Mouse (Mus musculus) lung, postnatal 14 days (tissue): ENCODE results near the gene Mboat2.

Experiments
- DNase-seq: peaks from one replicate; pipeline ENCODE4 v3.0.0; 2021

Mboat2 gene

DNA sequence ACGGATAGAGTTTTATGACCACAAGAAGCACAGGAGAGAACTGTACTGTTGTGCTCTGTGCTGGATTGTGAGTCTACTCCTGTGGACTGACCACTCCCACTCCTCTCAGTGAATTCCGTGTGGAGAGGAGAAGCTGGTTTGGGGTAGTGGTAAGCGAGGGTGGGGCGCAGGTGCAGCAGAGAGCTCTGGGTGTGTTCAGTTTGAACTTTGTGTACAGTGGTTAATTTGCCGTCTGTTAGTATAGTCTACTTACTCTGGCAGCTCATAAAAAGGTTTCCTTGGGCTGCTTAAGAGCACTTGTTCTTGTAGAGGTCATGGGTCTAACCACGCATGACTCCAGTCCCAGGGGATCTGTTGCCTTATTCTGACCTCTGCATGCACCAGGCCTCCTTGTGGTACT is 36.0 kb downstream of the Mboat2 start:
- no peak for DNase-seq

DNA sequence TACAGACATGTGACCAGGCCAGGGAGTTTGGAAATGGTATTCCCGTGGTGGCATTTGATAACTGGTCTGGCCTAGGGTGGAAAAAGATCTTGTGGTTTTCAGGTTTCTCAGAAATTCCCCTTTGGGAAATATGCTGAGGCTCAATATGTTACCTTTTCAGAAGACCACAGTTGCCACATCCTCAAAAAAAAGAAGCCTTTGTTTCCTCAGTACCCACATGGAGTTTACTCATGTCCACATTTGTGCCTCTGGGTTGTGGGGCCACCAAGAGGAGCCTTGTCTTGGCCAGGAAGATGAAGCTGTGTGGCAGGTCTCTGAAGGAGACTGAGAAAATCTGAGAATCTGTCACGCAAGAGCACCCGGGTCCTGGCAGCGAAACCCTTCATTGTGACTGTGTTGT is 38.0 kb downstream of the Mboat2 start:
- no peak for DNase-seq

DNA sequence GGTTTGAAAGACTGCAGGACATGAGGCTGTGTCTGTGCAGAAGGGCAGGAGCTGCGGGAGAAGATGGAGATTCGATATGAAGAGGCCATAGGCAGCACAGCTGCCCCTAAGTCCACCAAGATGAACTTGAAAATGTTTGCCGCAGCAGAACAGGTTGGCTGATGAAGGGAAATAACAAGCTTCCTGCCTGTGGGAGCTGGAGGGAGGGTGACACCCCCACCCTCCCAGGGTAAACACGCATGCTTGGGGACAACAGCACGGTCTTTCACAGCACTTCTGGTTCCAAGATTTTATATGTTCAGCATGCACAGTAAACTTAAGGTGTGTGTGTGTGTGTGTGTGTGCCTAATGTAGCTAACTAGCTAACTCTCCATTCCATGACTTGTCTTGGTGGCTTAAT is 38.6 kb downstream of the Mboat2 start:
- no peak for DNase-seq

DNA sequence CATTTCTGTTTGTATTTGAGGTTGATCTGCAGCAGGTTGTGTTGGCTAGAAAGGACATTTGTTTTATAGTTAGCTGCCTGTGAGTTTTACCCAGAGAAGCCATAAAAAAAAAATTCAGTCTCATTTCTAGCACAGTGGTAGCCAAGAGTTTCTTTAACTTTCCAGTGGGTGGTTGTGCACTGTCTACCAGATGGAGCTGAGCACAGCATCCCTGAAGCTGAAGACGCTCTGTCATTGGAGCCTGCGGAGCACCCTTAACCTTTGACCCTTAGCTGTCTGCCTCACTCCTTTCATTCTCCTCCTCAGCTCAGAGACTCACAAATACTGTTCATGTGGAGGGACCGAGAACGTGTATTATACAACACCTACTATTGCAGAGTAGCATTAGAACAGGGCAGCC is 40.2 kb downstream of the Mboat2 start:
- DNase-seq = no peak

DNA sequence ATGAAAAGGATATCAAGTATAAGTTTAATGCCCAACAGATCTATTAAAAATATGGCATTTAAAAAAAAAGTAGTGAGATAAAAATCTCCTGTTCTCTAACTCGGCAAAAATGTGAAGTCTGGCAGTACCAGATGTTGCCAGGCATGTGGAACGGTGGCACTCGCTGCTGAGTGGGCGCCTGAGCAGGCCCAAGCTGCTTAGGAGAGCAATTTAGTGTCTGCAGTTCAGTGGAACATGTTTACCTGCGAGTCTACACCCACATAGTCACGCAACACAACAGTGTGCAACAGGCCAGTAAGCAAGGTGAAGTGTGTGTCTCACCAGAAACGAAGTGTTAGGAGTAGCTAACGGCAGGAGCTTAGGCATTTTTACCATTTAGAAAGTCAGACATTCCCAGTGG is 41.6 kb downstream of the Mboat2 start:
- no peak for DNase-seq

DNA sequence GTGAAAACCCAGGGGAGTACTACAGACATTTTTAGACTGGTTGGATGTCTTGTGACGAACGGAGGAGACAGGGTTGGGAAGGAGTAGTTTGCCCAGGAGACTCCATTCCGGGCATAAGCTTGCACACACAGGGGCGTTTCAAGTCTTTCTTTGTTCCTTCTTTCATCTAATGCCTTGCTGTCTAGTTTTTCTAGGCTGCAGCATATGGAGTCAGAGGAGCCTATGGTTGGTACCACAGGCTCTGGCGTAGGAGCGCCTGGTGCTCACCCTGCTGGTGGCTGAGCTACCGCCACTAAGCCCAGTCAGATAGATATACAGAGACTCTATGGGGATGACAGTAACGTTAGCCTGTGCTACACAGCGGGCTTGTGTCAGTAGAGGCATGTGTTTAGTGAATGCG is 42.0 kb downstream of the Mboat2 start:
- DNase-seq = no peak

DNA sequence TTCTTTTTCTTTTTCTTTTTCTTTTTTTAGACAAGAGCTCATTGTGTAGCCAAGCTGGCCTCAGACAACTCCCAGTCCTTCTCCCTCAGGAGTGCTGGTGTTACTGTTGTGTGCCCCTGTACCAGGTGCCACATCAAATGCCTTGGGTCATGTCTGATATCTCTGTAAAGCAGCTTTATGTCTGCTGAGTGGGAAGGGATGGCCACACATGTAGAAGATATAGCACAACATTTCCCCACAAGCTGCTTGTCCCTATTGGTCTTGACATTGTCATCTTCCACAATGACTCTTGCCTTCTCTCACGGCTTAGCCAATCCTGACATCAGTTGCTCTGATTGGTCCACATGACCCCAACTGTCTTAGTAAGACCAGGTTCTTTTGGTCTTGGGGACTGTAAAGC is 45.2 kb downstream of the Mboat2 start:
- DNase-seq = no peak

DNA sequence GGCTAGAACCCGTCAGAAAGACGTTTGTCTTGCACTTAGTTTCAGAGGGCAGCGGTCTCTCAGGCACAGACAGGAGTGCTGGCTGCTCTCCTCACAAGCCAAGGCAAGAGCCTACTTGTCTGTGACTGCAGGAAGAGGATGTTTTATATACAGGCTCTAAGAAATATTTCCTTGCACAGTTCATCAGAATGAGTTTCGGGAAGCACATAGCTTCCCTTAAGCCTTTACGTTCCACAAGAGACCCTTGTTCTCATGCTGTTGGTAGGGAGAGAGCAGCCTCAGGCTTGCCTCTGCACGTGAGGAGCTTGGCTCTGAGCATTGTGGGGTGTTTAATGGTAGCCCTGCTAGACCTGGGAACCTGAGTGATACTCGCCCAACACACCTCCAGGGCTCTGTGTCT is 46.6 kb downstream of the Mboat2 start:
- DNase-seq = no peak

DNA sequence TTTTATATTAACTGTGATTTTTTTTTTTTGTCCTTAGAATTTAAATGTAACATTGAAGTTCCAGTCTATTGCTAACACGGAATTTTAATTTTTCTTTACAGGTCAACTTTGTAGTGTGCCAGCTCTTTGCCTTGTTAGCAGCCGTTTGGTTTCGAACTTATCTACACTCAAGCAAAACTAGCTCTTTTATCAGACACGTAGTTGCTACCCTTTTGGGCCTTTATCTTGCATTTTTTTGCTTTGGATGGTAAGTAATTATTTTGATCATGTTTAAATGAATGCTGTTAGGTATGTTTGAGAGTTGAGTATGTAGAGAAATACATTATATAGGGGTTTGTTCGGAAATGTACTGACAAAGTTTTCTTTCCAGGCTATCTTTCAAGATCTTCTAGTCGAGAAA is 47.4 kb downstream of the Mboat2 start:
- no peak for DNase-seq

DNA sequence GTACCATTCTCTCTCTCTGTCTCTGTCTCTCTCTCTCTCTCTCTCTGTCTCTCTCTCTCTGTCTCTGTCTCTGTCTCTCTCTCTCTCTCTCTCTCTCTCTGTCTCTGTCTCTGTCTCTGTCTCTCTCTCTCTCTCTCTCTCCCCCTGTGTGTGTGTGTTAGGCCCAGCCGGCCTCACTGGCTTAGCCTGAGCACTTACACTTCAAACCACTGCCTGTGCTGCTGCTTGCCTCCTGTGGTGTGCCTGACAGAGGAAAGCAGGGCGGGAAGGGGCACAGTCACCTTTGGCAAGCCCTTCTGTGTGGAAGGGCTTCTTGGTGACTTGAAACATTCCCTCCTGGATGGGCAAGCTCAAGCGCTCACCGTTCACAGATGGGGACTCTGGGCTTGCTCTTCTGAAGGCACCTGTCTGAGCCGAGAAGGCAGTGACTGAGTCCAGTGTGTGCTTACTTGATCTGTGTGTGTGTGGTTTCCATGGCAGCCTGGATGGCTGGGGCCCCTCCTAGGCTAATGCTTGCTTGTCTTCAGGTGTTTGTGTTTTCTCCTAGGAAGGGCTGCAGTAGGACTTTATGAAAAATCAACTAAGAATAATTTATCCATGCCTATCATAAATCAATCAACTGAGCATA is 48.2 kb downstream of the Mboat2 start:
- no peak for DNase-seq

DNA sequence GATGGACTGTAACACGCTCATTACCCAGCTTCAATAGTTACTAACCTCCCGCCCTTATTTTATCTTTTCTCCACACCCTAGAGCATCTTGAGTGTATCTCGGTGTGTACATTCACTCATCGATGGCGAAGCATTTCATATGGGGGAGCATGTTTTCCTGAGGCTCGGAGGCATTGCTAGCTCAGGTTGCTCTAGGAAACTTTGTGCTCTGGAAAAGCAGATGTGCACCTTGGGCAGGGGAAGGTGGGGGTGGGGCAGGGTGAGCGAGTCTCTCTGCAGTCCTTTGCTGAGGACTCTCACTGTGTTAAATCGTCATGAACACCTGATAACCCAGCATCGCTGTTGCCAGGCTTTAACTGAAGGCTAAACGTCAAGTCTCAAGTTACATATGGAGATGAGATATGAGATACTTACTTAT is 48.9 kb downstream of the Mboat2 start:
- no peak for DNase-seq

DNA sequence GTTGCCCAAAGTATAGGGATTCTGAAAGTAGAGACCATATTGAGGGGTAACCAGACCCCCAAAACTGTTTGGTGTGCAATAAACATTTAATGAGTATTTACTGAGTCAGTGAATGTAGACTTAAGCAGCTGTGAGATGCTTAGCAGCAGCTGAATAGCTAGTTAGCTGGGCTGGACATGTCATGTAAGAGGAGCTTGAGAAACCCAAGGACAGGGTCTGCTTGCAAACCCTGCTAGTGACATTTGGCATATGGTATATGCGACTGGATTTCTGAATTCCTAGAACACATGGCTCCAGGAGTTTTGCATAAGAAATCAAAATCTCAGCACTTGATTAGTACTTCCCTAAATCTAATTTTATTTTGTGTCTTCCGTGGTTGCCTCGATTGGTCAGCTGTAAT is 52.6 kb downstream of the Mboat2 start:
- no peak for DNase-seq

DNA sequence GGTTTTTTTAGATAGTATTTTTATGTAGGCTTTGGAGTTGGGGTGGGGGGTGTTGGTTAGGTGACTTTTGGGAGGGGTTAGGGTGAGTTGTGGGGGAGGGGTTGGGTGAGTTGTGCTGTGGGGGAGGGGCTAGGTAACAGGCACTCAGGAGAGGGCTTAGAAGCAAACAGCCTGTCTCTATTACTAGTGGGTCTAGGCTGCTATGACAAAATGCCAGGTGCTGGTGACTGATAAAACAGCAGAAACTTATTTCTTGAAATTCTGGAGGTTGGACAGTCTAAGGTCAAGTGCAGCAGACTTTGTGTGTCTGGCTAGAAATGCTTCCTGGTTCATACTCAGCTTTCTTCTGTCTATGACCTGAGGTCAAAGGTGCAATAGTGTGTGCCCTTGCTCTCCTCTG is 56.1 kb downstream of the Mboat2 start:
- DNase-seq = no peak

DNA sequence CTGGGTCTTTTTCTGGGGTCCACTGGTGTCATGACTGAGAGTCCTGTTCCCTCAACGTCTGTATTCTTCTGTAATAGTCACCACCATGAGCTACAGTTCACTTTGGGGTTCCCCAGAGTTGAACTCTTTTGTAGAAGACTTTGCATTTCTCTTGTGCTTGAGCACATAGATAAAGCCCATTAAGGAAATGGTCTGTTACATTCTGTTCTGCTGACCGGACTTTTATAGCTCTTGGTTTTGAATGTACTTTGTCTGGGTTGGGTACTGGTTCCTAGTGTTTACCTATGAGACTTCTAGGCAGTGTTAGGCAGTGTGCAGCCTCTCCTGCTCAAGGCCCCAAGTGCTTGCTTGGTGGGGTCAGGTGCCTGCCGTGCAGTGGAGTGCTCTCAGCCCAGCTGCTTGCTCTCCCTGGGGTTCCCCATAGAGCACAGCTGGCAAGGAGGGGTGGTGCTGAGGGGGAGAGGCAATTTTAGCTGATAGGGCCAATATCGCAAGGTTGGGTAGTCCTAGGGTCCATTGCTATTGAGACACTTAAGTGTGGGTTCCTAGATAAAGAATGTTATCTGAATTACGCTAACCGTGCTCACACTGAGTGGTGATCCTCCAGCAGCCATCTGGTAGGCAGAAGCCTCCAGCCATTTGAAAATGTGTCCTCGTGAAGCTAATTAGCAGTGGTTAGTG is 58.8 kb downstream of the Mboat2 start:
- DNase-seq = no peak

DNA sequence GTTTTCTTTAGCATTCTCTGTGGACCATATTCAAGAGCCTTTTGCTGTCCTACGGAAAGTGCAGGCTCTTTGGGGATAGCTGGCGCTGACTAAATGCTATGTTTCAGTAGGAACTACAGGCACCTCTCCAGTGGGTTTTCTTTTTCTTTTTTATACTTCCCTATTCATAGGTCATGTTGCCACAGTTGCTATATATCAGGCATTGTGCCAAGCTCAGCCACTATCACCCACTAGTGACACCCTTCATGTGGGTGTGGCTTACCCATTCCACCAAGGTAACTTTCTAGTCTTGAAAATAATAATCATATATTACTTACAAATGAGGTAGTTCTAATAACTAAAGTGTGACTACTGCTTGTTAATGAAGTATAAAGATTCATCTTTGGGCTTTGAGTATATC is 59.5 kb downstream of the Mboat2 start:
- no peak for DNase-seq

DNA sequence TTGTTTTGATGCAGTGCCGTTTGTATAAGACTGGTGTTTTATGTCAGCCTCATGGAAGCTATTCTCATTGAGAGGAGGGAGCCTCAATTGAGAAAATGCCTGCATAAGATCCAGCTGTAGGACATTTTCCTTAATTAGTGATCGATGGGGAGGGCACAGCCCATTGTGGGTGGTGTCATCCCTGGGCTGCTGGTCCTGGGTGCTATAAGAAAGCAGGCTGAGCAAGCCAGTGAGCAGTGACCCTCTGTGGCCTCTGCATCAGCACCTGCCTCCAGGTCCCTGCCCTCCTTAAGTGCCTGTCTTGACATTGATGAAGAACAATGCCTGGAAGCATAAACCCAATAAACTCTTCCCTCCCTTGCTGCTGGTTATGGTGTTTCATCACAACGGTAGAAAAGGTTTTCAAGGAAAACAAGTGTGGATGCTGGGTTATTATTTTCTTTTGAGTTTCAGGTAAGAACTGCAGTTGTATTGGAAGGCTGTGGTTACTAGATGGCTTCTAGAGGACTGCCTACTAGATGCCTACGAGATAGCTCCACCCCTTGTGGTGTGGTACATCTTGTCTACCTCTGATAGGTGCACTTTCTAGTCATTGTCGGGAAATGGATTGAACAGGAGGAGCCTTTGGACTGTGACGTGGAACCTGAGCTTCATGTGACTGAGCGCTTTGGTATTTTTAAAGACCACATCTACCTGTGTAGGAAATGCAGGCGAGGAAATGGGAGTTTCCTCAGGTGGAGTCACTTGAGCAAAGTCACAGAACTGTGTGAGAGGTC is 60.2 kb downstream of the Mboat2 start:
- no peak for DNase-seq

DNA sequence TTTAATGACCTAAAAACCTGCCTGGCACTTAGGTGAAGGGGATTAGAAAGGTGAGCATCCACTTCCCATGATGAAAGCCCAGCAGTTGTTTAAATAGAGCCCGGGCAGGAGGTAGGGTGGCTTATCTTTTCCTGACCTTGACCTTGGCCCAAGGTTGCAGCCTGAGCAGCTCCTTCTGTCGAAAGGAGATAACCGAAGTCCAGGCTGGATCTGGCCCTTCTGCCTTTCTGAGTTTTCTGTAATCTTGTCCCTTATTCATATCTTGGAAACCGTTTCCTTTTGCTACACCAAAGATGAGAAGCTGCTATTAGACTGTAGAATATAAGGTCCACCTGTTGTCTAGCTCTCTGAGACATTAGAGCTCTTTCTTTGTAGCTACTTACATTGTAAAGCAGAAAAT is 61.9 kb downstream of the Mboat2 start:
- no peak for DNase-seq

DNA sequence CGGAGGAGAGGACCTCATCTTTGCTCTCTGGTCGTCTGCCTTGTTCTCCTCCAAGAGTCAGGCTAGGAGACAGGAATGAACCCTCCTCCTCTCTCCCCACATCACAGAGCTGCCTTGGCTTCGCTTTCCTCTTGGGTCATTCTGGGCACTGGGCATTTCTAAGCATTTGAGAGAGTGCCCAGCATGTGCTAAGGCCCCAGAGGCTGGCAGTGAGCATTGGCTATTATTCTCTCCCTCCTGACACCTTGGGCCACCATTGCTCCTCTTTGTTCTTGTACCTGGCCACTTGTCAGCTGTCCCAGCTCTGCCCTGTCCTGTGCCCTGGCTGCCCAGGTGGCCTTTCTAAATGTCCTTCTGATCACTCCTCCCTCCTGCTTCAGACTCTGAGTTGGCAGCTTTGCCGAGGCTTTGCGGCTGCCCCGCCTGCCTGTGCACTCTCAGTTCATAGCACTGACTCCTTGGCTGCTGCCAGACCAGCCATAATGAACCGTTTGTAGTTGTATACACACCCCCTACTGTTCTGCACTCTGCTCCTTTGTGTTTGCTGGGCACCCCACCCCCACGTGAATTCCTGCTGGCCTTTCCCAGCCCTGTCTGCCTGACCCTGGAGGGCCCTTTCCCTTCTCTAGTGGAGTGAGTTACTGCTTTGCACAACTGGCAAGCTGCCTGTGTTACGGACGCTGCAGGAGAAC is 63.2 kb downstream of the Mboat2 start:
- peak; percentile 56 for DNase-seq

DNA sequence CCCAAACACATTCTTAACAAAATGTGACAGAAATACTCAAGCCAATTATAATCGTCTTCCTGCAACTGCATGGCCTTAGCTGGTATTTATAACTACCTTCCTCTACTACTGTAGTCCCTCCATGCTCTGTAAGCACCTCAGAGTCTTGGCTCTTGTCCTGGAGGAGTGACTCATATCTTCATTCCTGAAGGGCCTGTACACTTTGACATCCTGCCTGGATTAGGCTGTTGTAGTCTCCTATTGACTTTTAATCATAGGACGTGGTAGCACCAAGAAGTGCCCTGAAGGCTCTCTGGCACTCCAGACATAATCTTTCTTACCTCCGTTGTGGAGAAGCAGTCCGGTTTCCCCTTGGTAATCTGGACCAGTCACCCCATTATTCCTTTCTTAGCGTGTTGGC is 64.7 kb downstream of the Mboat2 start:
- peak; percentile 57 for DNase-seq

DNA sequence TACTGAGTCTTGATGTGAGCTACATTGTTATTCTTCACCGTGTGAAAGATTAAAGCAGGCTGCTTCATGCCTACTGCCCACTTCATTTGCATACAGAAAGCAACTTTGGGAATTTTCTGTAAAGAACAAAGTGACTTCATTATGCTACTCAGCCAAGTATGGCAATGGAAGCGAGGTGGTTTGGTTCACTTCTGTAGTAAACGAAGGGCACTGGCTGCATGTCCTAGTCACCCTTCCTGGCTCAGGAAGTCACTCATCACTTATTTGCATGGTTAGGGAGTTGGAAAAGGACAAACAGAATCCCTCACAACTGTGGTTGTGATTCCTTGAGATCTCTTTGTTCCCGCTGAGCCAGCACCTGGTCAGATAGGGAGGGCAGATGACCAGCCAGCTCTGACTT is 66.7 kb downstream of the Mboat2 start:
- no peak for DNase-seq

DNA sequence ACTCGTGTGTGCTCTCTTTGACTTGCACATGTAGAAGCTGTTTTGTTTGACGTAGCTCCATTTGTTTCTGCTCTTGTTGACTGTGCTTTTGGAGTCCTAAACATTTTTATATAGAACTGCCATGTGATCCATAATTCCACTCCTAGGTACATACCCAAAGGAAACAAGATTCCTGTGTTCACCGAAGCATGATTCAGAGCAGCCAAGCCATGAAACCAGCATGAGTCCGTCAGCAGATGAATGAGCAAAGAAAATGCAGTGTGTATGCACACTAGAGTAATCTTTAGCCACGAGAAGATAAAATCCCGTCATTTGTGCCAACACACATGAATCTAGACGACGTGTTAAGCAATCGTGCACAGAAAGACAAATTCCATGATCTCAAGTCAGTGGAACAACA is 67.5 kb downstream of the Mboat2 start:
- no peak for DNase-seq

DNA sequence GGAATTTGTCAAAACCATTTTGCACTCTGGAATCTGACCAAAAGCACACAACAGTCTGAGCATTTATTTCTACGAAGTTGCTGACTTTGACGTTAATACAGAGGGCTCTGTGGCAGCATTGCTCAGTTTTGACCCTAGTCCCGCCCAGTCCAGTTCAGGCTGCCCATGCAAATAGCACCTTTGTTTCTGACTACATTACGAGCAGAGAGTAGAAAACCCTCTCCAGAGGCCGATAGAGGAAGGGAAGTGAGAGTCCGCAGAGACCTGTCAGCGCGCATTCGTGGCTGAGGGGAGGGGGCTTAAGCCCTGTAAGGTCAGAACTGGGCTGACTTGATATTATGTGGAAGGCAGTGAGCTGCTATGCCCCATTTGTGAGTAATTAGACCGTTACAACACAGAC is 69.0 kb downstream of the Mboat2 start:
- no peak for DNase-seq

DNA sequence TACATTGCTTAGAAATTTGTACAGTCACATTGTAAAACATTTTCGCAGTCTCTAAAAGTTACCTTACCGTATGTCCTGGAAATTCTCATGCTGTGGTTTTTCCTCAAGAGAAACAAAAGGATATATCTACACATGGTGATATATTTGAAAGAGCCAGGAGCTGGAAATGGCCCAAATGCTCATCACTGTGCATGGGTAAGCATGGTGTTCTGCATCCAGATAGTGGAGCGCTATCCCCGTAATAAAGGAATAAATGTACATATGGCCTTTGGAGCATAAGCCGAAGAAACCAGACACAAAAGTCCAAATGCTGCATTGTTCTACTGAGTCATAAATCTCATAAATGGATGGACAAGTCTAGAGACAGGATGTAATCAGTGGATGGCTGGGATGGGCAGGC is 72.1 kb downstream of the Mboat2 start:
- no peak for DNase-seq

DNA sequence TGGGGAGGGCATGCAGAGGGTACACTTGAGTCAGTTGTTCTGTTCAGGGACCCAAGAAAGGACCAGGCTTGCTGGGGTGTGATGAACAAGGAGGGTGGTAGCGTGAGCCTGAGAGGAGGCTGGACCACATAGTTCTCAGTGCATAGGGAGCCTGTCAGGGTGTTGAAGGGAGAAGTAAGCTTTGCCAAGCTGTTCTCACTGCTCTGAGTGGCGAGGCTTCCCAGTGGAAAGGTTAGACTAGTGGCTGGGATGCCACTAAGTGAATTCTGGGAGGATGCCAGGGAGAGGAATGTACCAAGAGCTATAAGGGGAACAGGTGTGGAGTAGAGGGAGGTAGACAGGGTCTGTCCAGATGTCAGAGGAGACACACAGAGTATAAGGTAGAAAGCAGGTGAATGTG is 77.2 kb downstream of the Mboat2 start:
- no peak for DNase-seq
